Mouse (Mus musculus) intestine, postnatal 0 days (tissue): Measurements from ENCODE around the gene Adamts18. TPM values are rescaled to one million over a fixed set of nuclear protein-coding genes. Genes with fewer than 3 reads are reported as not detected.

ENCODE experiments used
- ATAC-seq: fragments of 200-750 bp; cut with Nextera tagmentation; 2 replicates; pipeline ENCODE4 v1.8.0; 2017; ENCODE audit warnings: mild to moderate bottlenecking, moderate TSS enrichment, moderate library complexity
- H3K27ac ChIP-seq: fragments of 300-500 bp; sonication (generic); 2 replicates; pipeline ENCODE4 v1.5.1; 2014; ENCODE audit warnings: mild to moderate bottlenecking, low read depth, low read length, moderate library complexity
- H3K27me3 ChIP-seq: fragments of 300-500 bp; sonication (generic); replicated peaks from 2 replicates; pipeline ENCODE4 v1.6.1; 2014; ENCODE audit warnings: low read length, mixed read lengths; ENCODE audit not compliant: control insufficient read depth, insufficient read depth
- H3K36me3 ChIP-seq: fragments of 300-500 bp; sonication (generic); 2 replicates; pipeline ENCODE4 v1.6.1; 2014; ENCODE audit warnings: mild to moderate bottlenecking, moderate library complexity; ENCODE audit not compliant: control insufficient read depth, insufficient read depth
- H3K4me1 ChIP-seq: fragments of 300-500 bp; sonication (generic); replicated peaks from 2 replicates; pipeline ENCODE4 v1.6.1; 2014; ENCODE audit warnings: antibody characterized with exemption, low read length, mixed read lengths; ENCODE audit not compliant: control insufficient read depth, insufficient read depth
- H3K4me2 ChIP-seq: fragments of 300-500 bp; sonication (generic); replicated peaks from 2 replicates; pipeline ENCODE4 v1.6.1; 2014; ENCODE audit warnings: low read depth, mild to moderate bottlenecking, moderate library complexity
- H3K4me3 ChIP-seq: fragments of 300-500 bp; sonication (generic); 2 replicates; pipeline ENCODE4 v1.5.1; 2014; ENCODE audit warnings: low read depth, low read length
- H3K9ac ChIP-seq: fragments of 300-500 bp; sonication (generic); 2 replicates; pipeline ENCODE4 v1.6.1; 2014; ENCODE audit warnings: mild to moderate bottlenecking, low read depth, low read length
- H3K9me3 ChIP-seq: fragments of 300-500 bp; sonication (generic); 2 replicates; pipeline ENCODE4 v1.6.1; 2016; ENCODE audit warnings: mixed run types; ENCODE audit not compliant: control insufficient read depth
- CTCF ChIP-seq: sonication (generic); IDR thresholded peaks from 2 replicates; pipeline ENCODE4 v1.5.1; 2016; ENCODE audit warnings: low read depth, mild to moderate bottlenecking, control low read depth, antibody characterized with exemption, moderate library complexity
- WGBS: fragments of 180-500 bp; shearing (Covaris S2); extraction: QIAGEN DNeasy Blood & Tissue Kit; methylation state at CpG from one replicate; pipeline ENCODE4 v1.1.7; 2014; 5-methylcytosine and 5-hydroxymethylcytosine counted together
- polyA plus RNA-seq: library from polyadenylated mRNA; unstranded; fragments of >200 nt; fragmentation: Nextera tagmentation; extraction: Ambion mirVana; gene quantifications from 2 replicates; pipeline ENCODE4 v1.2.1, GENCODE M21; 2015

Adamts18 gene
- polyA plus RNA-seq, 1 experiment from 2014 or later, result 0.17 TPM

- no peak overlapping the region for H3K4me2 ChIP-seq
- WGBS, result 78% methylated on average over 7 of the region's 7 CpGs
- H3K4me3 ChIP-seq, result no peak overlapping the region
- no peak overlapping the region for H3K27ac ChIP-seq
- no peak for TF ChIP-seq CTCF
- no peaks in the 10 kb centered on the region for H3K36me3 ChIP-seq
- H3K9ac ChIP-seq, result no peak overlapping the region
- ATAC-seq, result no peak
- H3K9me3 ChIP-seq, result no peaks in the 10 kb centered on the region
- H3K27me3 ChIP-seq, result no peaks in the 10 kb centered on the region
- H3K4me1 ChIP-seq, result no peaks in the 10 kb centered on the region
Observed at GRCm38 (mm10) chr8:113704968-113705367, 143.6 kb downstream of the Adamts18 start.

GRCm38 (mm10) chr8:113691622-113692343 lies 156.8 kb downstream of the Adamts18 start:
- WGBS, result 53% methylated on average over 14 of the region's 14 CpGs
- H3K9me3 ChIP-seq, result no peaks in the 10 kb centered on the region
- no peak overlapping the region for H3K27ac ChIP-seq
- no peaks in the 10 kb centered on the region for H3K36me3 ChIP-seq
- H3K9ac ChIP-seq, result no peak overlapping the region
- no peak for TF ChIP-seq CTCF
- H3K4me3 ChIP-seq, result no peak overlapping the region
- H3K27me3 ChIP-seq, result no peaks in the 10 kb centered on the region
- no peak for ATAC-seq
- H3K4me2 ChIP-seq, result no peak overlapping the region
- no peaks in the 10 kb centered on the region for H3K4me1 ChIP-seq

GRCm38 (mm10) chr8:113688543-113688915 lies 160.0 kb downstream of the Adamts18 start:
- Histone ChIP-seq H3K4me2 (no peak overlapping the region), H3K27me3 (no peaks in the 10 kb centered on the region), H3K4me3 (no peak overlapping the region), H3K9me3 (no peaks in the 10 kb centered on the region), H3K4me1 (no peaks in the 10 kb centered on the region), H3K36me3 (no peaks in the 10 kb centered on the region), H3K9ac (no peak overlapping the region), H3K27ac (no peak overlapping the region)
- TF ChIP-seq CTCF, result no peak
- 80% methylated on average over 8 of the region's 8 CpGs for WGBS
- no peak for ATAC-seq

- Histone ChIP-seq H3K9me3 (no peaks in the 10 kb centered on the region), H3K27ac (no peak overlapping the region), H3K4me3 (no peak overlapping the region), H3K9ac (no peak overlapping the region), H3K27me3 (no peaks in the 10 kb centered on the region), H3K36me3 (no peaks in the 10 kb centered on the region), H3K4me2 (no peak overlapping the region), H3K4me1 (no peaks in the 10 kb centered on the region)
- no peak for TF ChIP-seq CTCF
- WGBS, result 72% methylated on average over 17 of the region's 17 CpGs
- ATAC-seq, result no peak
Observed at GRCm38 (mm10) chr8:113687889-113688542, 160.5 kb downstream of the Adamts18 start.

GRCm38 (mm10) chr8:113679361-113679760 lies 169.2 kb downstream of the Adamts18 start:
- no peak for ATAC-seq
- Histone ChIP-seq H3K36me3 (no peaks in the 10 kb centered on the region), H3K27me3 (no peaks in the 10 kb centered on the region), H3K27ac (no peak overlapping the region), H3K4me2 (no peak overlapping the region), H3K9me3 (no peaks in the 10 kb centered on the region), H3K4me3 (no peak overlapping the region), H3K9ac (no peak overlapping the region), H3K4me1 (no peaks in the 10 kb centered on the region)
- WGBS, result 53% methylated on average over 3 of the region's 3 CpGs
- no peak for TF ChIP-seq CTCF

GRCm38 (mm10) chr8:113676811-113677210 lies 171.7 kb downstream of the Adamts18 start:
- H3K27me3 ChIP-seq, result no peaks in the 10 kb centered on the region
- no peaks in the 10 kb centered on the region for H3K36me3 ChIP-seq
- no peak for TF ChIP-seq CTCF
- no peak overlapping the region for H3K27ac ChIP-seq
- ATAC-seq, result no peak
- WGBS, result 82% methylated on average over 1 of the region's 1 CpGs
- H3K9me3 ChIP-seq, result no peaks in the 10 kb centered on the region
- no peaks in the 10 kb centered on the region for H3K4me1 ChIP-seq
- no peak overlapping the region for H3K4me3 ChIP-seq
- H3K4me2 ChIP-seq, result no peak overlapping the region
- no peak overlapping the region for H3K9ac ChIP-seq
